Mouse (Mus musculus) ES-Bruce4 (cell line): ENCODE data around the gene Phxr2.

Source experiments
- CTCF ChIP-seq: IDR thresholded peaks from one replicate; pipeline ENCODE4 v1.8.1; 2011; ENCODE audit warnings: low read depth, low read length
- POLR2A ChIP-seq: IDR thresholded peaks from one replicate; pipeline ENCODE4 v1.8.1; 2011; ENCODE audit warnings: low read length; ENCODE audit not compliant: insufficient read depth

- no peak for TF ChIP-seq CTCF
- TF ChIP-seq POLR2A, result no peak
Observed at GRCm38 (mm10) chr10:99118697-99119096, 7.4 kb downstream of the Phxr2 start.
